Mouse (Mus musculus): ENCODE results near the gene Ecsit. TPM values are rescaled to one million over a fixed set of nuclear protein-coding genes. Genes with fewer than 3 reads are reported as not detected.
"Not testable (repeated sequence)": the region's sequence is repeated elsewhere in the genome, so short reads cannot be mapped to it uniquely, and the experiment has no call there.

Gene Ecsit
- polyA plus RNA-seq, 1 experiment = 58.1 TPM

GRCm38 (mm10) chr9:22084667-22085021 lies 594 bp downstream of the Ecsit start:
- no peak for DNase-seq
- Histone ChIP-seq H3K4me3 (ENCODE audit: control insufficient read depth, insufficient read depth, low read length) (peak overlapping the region; percentile 79), H3K36me3 (ENCODE audit: control insufficient read depth, insufficient read depth, low read length) (no peaks in the 10 kb centered on the region; the same call in 1 of the 2 replicates), H3K27me3 (ENCODE audit: control insufficient read depth, insufficient read depth, low read length) (no peaks in the 10 kb centered on the region), H3K27ac (ENCODE audit: control insufficient read depth, insufficient read depth, low read length) (no peak overlapping the region), H3K4me1 (replicated peaks; ENCODE audit: control insufficient read depth, insufficient read depth, low read length) (peaks cover 5% of the 10 kb centered on the region)
- TF ChIP-seq CTCF (IDR thresholded peaks at IDR 0.05; ENCODE audit: borderline replicate concordance, control insufficient read depth, extremely low read depth, insufficient read depth, low read length, poor library complexity) (no peak), POLR2A (IDR thresholded peaks at IDR 0.05; ENCODE audit: control insufficient read depth, extremely low read depth, insufficient read depth, low read length, poor library complexity) (no peak)
- WGBS = 22% methylated on average over 4 of the region's 4 CpGs

GRCm38 (mm10) chr9:22076223-22076622 lies 9.0 kb downstream of the Ecsit start:
- WGBS = 97% methylated on average over 23 of the region's 23 CpGs
- no peaks in the 10 kb centered on the region for H3K27me3 ChIP-seq (ENCODE audit: control insufficient read depth, insufficient read depth, low read length)
- no peak overlapping the region for H3K4me3 ChIP-seq (ENCODE audit: control insufficient read depth, insufficient read depth, low read length)
- H3K27ac ChIP-seq (ENCODE audit: control insufficient read depth, insufficient read depth, low read length) = no peak overlapping the region
- DNase-seq = no peak
- no peaks in the 10 kb centered on the region; the same call in 1 of the 2 replicates for H3K36me3 ChIP-seq (ENCODE audit: control insufficient read depth, insufficient read depth, low read length)
- TF ChIP-seq CTCF (IDR thresholded peaks at IDR 0.05; ENCODE audit: borderline replicate concordance, control insufficient read depth, extremely low read depth, insufficient read depth, low read length, poor library complexity) = no peak
- H3K4me1 ChIP-seq (replicated peaks; ENCODE audit: control insufficient read depth, insufficient read depth, low read length) = no peaks in the 10 kb centered on the region

GRCm38 (mm10) chr9:22075778-22076177 lies 9.5 kb downstream of the Ecsit start:
- not testable (repeated sequence) for H3K36me3 ChIP-seq (ENCODE audit: control insufficient read depth, insufficient read depth, low read length); H3K4me3 ChIP-seq (ENCODE audit: control insufficient read depth, insufficient read depth, low read length); DNase-seq; H3K27ac ChIP-seq (ENCODE audit: control insufficient read depth, insufficient read depth, low read length); H3K27me3 ChIP-seq (ENCODE audit: control insufficient read depth, insufficient read depth, low read length); H3K4me1 ChIP-seq (replicated peaks; ENCODE audit: control insufficient read depth, insufficient read depth, low read length)
- WGBS = 86% methylated on average over 5 of the region's 5 CpGs

DNA sequence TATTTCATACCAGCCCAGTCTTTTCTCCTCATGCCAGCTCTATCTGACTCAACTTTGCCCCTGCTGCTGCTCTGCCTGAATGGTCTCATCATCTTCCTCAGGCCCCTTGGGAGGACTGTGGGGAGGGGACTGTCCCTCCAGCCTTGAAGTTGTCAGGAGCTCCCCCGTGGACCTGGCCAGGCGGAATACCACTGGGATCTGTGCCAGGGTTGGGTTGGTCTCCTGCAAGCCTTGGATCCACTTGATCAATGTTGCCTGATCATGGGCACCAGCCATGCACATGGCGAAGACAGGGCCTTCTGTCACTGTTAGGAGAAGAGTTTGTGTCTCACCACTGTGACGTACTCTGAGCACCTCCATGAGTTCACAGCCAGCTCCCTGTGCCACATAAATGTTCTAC lies 13.0 kb downstream of the Ecsit start:
- WGBS = 98% methylated on average over 4 of the region's 4 CpGs
- H3K27ac ChIP-seq (ENCODE audit: control insufficient read depth, insufficient read depth, low read length) = no peak overlapping the region
- no peaks in the 10 kb centered on the region for H3K27me3 ChIP-seq (ENCODE audit: control insufficient read depth, insufficient read depth, low read length)
- no peaks in the 10 kb centered on the region for H3K36me3 ChIP-seq (ENCODE audit: control insufficient read depth, insufficient read depth, low read length)
- no peak for DNase-seq
- TF ChIP-seq POLR2A (IDR thresholded peaks at IDR 0.05; ENCODE audit: control insufficient read depth, extremely low read depth, insufficient read depth, low read length, poor library complexity) (no peak), CTCF (IDR thresholded peaks at IDR 0.05; ENCODE audit: borderline replicate concordance, control insufficient read depth, extremely low read depth, insufficient read depth, low read length, poor library complexity) (no peak)
- H3K4me3 ChIP-seq (ENCODE audit: control insufficient read depth, insufficient read depth, low read length) = no peak overlapping the region
- peaks cover 5% of the 10 kb centered on the region; the same call in 1 of the 2 replicates for H3K4me1 ChIP-seq (replicated peaks; ENCODE audit: control insufficient read depth, insufficient read depth, low read length)

DNA sequence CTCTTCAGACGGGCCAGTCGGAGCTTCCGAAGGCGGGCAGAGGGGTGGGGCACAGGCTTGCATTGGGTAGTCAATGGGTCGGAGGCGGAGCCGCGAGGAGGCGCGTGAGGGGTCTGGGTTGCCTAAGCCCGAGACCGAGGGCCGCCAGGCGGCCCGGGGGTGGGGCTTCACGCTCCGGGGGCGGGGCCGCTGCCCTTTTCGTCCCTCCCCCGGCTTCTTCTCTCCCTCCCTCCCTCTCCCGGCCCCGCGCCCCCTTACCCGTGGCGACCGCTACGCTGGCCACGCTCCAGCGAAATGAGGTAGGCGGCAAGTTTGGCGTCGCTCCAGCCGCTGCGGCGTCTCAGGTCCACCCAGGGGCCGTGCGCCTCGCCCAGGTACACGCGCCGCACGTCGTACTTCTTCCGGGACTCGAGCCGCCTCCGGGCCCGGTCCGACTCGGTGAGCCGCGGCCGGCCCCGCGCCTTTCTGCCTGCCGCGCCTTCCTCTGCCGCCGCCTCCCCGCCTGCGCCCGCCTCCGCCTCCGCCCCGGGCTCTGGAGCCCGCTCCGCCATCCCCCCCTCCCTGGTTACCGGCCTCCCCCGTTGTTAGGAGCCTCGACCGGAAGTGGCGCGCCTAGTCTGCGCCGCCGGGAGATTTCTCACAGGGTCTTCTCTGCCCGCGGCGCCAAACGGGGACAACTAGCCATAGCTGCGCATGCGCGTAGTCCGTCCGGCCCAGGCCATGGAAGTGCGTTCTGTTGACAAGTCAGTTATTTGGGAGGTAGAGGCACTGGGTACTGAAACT lies 14.3 kb downstream of the Ecsit start, which contains the start of the genes Gm49318 and Zfp653:
Gene Gm49318 (minus strand): TSS at position 469 of the 783 bp plus-strand sequence.
Gene Zfp653 (minus strand): TSS at position 586 of the 783 bp plus-strand sequence.
- WGBS = under 1% methylated on average over 75 of the region's 87 CpGs
- peak; percentile 95 for DNase-seq
- H3K4me1 ChIP-seq (replicated peaks; ENCODE audit: control insufficient read depth, insufficient read depth, low read length) = peaks cover 5% of the 10 kb centered on the region; the same call in 1 of the 2 replicates
- TF ChIP-seq CTCF (IDR thresholded peaks at IDR 0.05; ENCODE audit: borderline replicate concordance, control insufficient read depth, extremely low read depth, insufficient read depth, low read length, poor library complexity) = peak; percentile 47
- peak; percentile 31; the same call in 1 of the 2 replicates for TF ChIP-seq POLR2A (IDR thresholded peaks at IDR 0.05; ENCODE audit: control insufficient read depth, extremely low read depth, insufficient read depth, low read length, poor library complexity)
- H3K27me3 ChIP-seq (ENCODE audit: control insufficient read depth, insufficient read depth, low read length) = no peaks in the 10 kb centered on the region
- peak within 1 kb of the TSS; percentile 84 for H3K4me3 ChIP-seq (ENCODE audit: control insufficient read depth, insufficient read depth, low read length)
- no peaks in the 10 kb centered on the region for H3K36me3 ChIP-seq (ENCODE audit: control insufficient read depth, insufficient read depth, low read length)
- peak within 1 kb of the TSS; percentile 53; the same call in 1 of the 2 replicates for H3K27ac ChIP-seq (ENCODE audit: control insufficient read depth, insufficient read depth, low read length)

DNA sequence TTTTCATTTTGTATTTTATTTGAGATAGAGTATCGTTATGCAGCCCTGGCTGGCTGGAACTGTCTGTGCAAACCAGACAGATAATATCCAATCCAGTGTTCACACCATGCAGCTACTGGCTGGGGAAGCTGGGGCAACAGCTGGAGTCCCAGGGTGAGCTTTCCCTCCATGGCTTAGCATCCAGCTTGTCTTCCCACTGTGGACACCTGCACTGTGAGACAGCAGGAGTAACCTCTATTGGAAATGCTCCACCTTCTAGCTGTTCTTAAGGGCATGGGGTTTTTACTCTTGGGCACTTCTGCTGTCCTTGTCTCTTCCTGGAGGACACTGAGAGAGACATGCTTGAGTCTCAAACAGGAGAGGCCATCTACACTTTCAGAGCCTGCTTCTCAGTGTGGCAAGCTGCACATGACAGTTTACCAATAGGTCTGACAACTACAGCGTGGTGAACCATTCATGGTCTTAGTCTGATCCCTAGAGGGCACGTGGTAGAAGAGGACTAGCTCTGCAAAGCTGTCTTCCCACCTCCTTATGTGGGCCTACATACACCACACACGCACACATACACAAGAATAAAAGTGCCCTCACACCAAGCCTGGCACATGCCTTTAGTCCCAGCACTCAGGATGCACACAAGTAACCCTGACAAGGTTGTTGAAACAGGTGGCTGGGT lies 15.2 kb downstream of the Ecsit start:
- Histone ChIP-seq H3K36me3 (ENCODE audit: control insufficient read depth, insufficient read depth, low read length) (no peaks in the 10 kb centered on the region), H3K4me1 (replicated peaks; ENCODE audit: control insufficient read depth, insufficient read depth, low read length) (peaks cover 5% of the 10 kb centered on the region; the same call in 1 of the 2 replicates), H3K4me3 (ENCODE audit: control insufficient read depth, insufficient read depth, low read length) (no peak overlapping the region), H3K27me3 (ENCODE audit: control insufficient read depth, insufficient read depth, low read length) (no peaks in the 10 kb centered on the region), H3K27ac (ENCODE audit: control insufficient read depth, insufficient read depth, low read length) (peak overlapping the region; percentile 1; the same call in 1 of the 2 replicates)
- TF ChIP-seq POLR2A (IDR thresholded peaks at IDR 0.05; ENCODE audit: control insufficient read depth, extremely low read depth, insufficient read depth, low read length, poor library complexity) (no peak), CTCF (IDR thresholded peaks at IDR 0.05; ENCODE audit: borderline replicate concordance, control insufficient read depth, extremely low read depth, insufficient read depth, low read length, poor library complexity) (no peak)
- 73% methylated on average over 4 of the region's 4 CpGs for WGBS
- DNase-seq = no peak
